Comparison of ENCODE assay signal across 8 mouse cellular contexts in genomic region chr5:34659686-34660590, GRCm38 (mm10). TPM values are rescaled to one million over a fixed set of nuclear protein-coding genes. Genes with fewer than 3 reads are reported as not detected.
DNase-seq lines count a peak whose midpoint lies in the region; ATAC-seq lines count a peak whose summit lies in the region.

Gene Nop14 (minus strand): TSS chr5:34660148.
Gene Grk4 (plus strand): TSS chr5:34660379.

- peak; percentile 100 for DNase-seq in MEL-GATA-1-ER (ENCODE audit: extremely low read depth, low read depth)
- peak; percentile 99 for DNase-seq in cerebellum, adult 8-10 months
- peak; percentile 100 for DNase-seq in forelimb bud, embryonic 11.5 days (ENCODE audit: low read depth, low spot score)
- peak; percentile 100 for DNase-seq in layer of hippocampus, adult 9-10 months (ENCODE audit: low spot score)
- DNase-seq in ovary, postnatal 10 days (ENCODE audit: low spot score): peak; percentile 96
- DNase-seq in thymus, postnatal 10 days (ENCODE audit: low spot score in 2 of 2): peak; percentile 99

- H3K4me2 ChIP-seq in lung, embryonic 16.5 days (ENCODE audit: low read depth, low read length): peak within 1 kb of the TSS; percentile 82

- no peaks in the 10 kb centered on the region for H3K9me3 ChIP-seq in lung, embryonic 16.5 days (ENCODE audit: control insufficient read depth, low read length)

- H3K4me1 ChIP-seq in lung, embryonic 16.5 days (replicated peaks; ENCODE audit: control insufficient read depth, insufficient read depth, low read length): peaks cover 9% of the 10 kb centered on the region

- no peaks in the 10 kb centered on the region for H3K27me3 ChIP-seq in lung, embryonic 16.5 days (ENCODE audit: control insufficient read depth, insufficient read depth, low read depth, low read length)

- H3K27ac ChIP-seq in lung, embryonic 16.5 days (ENCODE audit: low read length): peak within 1 kb of the TSS; percentile 78

- peak; percentile 97 to 98 for ATAC-seq in hematopoietic stem cell, adult 5-6 weeks (replicated peaks in 1 of 2; ENCODE audit: insufficient read depth in 1 of 2, low FRiP score in 2 of 2, low TSS enrichment in 1 of 2, low read depth in 1 of 2, poor library complexity in 2 of 2, severe bottlenecking in 2 of 2)
- ATAC-seq in lung, embryonic 16.5 days (ENCODE audit: low read depth): peak; percentile 100

- peak within 1 kb of the TSS; percentile 88 for H3K4me3 ChIP-seq in lung, embryonic 16.5 days (ENCODE audit: low read length)

- peaks cover 13% of the 10 kb centered on the region for H3K36me3 ChIP-seq in lung, embryonic 16.5 days (ENCODE audit: control insufficient read depth, insufficient read depth, low read length)

- H3K9ac ChIP-seq in lung, embryonic 16.5 days (ENCODE audit: low read length): peak within 1 kb of the TSS; percentile 82

- WGBS in lung, embryonic 16.5 days: under 1% methylated on average over 60 of the region's 60 CpGs

RNA-seq across cellular contexts. Expression of gene Nop14, which starts in this region (rescaled TPM):
- total RNA-seq in hematopoietic stem cell, adult 5-6 weeks (2017): 58.8 and 65.0 TPM in 2 replicates
- polyA plus RNA-seq in lung, embryonic 16.5 days (2015; fragmentation: Nextera tagmentation; extraction: Ambion mirVana): 17.0 and 21.5 TPM in 2 replicates

RNA-seq across cellular contexts. Expression of gene Grk4, which starts in this region (rescaled TPM):
- 0.84 and 1.1 TPM in 2 replicates for total RNA-seq in hematopoietic stem cell, adult 5-6 weeks (2017)
- 2.7 and 3.1 TPM in 2 replicates for polyA plus RNA-seq in lung, embryonic 16.5 days (2015; fragmentation: Nextera tagmentation; extraction: Ambion mirVana)

Comparison
In these comparisons a context has a peak if more than half of its experiments do, and no peak if none do; other contexts are left out.
1. Peak in every context shown above with its lines: DNase-seq, ATAC-seq, H3K4me3 ChIP-seq and H3K27ac ChIP-seq.